In genomic region chr8:124242913-124243312, GRCm38 (mm10) we compare ENCODE assay signal across 18 mouse cellular contexts.
"Had no signal": no experiment of that assay in that cellular context is flagged by ENCODE, and none has a peak within 500 bp of the region (broad histone marks: within the 10 kb centered on the region; RNA-seq: fewer than 3 reads in every experiment).

No protein-coding gene starts in this region.

- H3K27me3 ChIP-seq: hindbrain, embryonic 15.5 days; limb, embryonic 12.5 days; limb, embryonic 15.5 days; liver, embryonic 12.5 days; liver, embryonic 15.5 days; lung, embryonic 15.5 days; midbrain, embryonic 12.5 days; midbrain, embryonic 15.5 days; neural tube, embryonic 12.5 days; neural tube, embryonic 15.5 days; stomach, embryonic 15.5 days had no signal

- H3K36me3 ChIP-seq: hindbrain, embryonic 15.5 days; liver, embryonic 15.5 days; lung, embryonic 15.5 days; midbrain, embryonic 15.5 days; neural tube, embryonic 15.5 days; stomach, embryonic 15.5 days had no signal

- H3K4me2 ChIP-seq: hindbrain, embryonic 15.5 days; limb, embryonic 12.5 days; limb, embryonic 15.5 days; liver, embryonic 12.5 days; liver, embryonic 15.5 days; lung, embryonic 15.5 days; midbrain, embryonic 12.5 days; midbrain, embryonic 15.5 days; neural tube, embryonic 12.5 days; neural tube, embryonic 15.5 days; stomach, embryonic 15.5 days had no signal

- H3K9ac ChIP-seq: hindbrain, embryonic 15.5 days; limb, embryonic 12.5 days; limb, embryonic 15.5 days; liver, embryonic 12.5 days; liver, embryonic 15.5 days; lung, embryonic 15.5 days; midbrain, embryonic 12.5 days; midbrain, embryonic 15.5 days; neural tube, embryonic 12.5 days; neural tube, embryonic 15.5 days; stomach, embryonic 15.5 days had no signal

- H3K27ac ChIP-seq: hindbrain, embryonic 15.5 days; limb, embryonic 12.5 days; limb, embryonic 15.5 days; liver, embryonic 12.5 days; liver, embryonic 15.5 days; lung, embryonic 15.5 days; midbrain, embryonic 12.5 days; midbrain, embryonic 15.5 days; neural tube, embryonic 12.5 days; neural tube, embryonic 15.5 days; stomach, embryonic 15.5 days had no signal

- DNase-seq: kidney, postnatal 4 days; left cerebral cortex, postnatal 4 days; lung, postnatal 36 days; right cerebral cortex, adult 18-20 months; right cerebral cortex, postnatal 14 days; right cerebral cortex, postnatal 4 days; thymus, postnatal 25 days had no signal

- ATAC-seq: liver, embryonic 12.5 days; midbrain, embryonic 15.5 days had no signal

- H3K4me3 ChIP-seq: hindbrain, embryonic 15.5 days; limb, embryonic 12.5 days; limb, embryonic 15.5 days; liver, embryonic 12.5 days; liver, embryonic 15.5 days; lung, embryonic 15.5 days; midbrain, embryonic 12.5 days; midbrain, embryonic 15.5 days; neural tube, embryonic 12.5 days; neural tube, embryonic 15.5 days; stomach, embryonic 15.5 days had no signal

- H3K9me3 ChIP-seq: hindbrain, embryonic 15.5 days; limb, embryonic 15.5 days; liver, embryonic 15.5 days; lung, embryonic 15.5 days; midbrain, embryonic 15.5 days; neural tube, embryonic 15.5 days; stomach, embryonic 15.5 days had no signal
